Mouse (Mus musculus): ENCODE data around the gene Ubqln4.

- no peak for TF ChIP-seq USF2 (conservative IDR thresholded peaks at IDR 0.05; ENCODE audit: low read depth, low read length)
- no peak for TF ChIP-seq CTCF (conservative IDR thresholded peaks at IDR 0.05 in 1 of 2, IDR thresholded peaks at IDR 0.05 in 1 of 2; ENCODE audit: low read depth in 2 of 2, low read length in 2 of 2)
- no peak for TF ChIP-seq KAT2A (IDR thresholded peaks at IDR 0.05; ENCODE audit: insufficient replicate concordance, low read length)
- TF ChIP-seq NRF1 (IDR thresholded peaks at IDR 0.05; ENCODE audit: low read depth, low read length), result no peak
- no peak for TF ChIP-seq POLR2A (IDR thresholded peaks at IDR 0.05; ENCODE audit: low read depth, low read length)
- TF ChIP-seq EP300 (IDR thresholded peaks at IDR 0.05; ENCODE audit: low read length), result no peak
- TF ChIP-seq TCF12 (IDR thresholded peaks at IDR 0.05; ENCODE audit: low read depth, low read length), result no peak
- no peak for TF ChIP-seq E2F4 (IDR thresholded peaks at IDR 0.05; ENCODE audit: insufficient replicate concordance, low read depth, low read length)
- TF ChIP-seq ZNF384 (IDR thresholded peaks at IDR 0.05; ENCODE audit: low read depth, low read length), result no peak
- no peak for TF ChIP-seq JUND (conservative IDR thresholded peaks at IDR 0.05; ENCODE audit: low read depth, low read length)
- TF ChIP-seq RCOR1 (conservative IDR thresholded peaks at IDR 0.05; ENCODE audit: low read depth, low read length), result no peak
Observed at GRCm38 (mm10) chr3:88590246-88590645, 36.7 kb downstream of the Ubqln4 start.

Measured in CH12.LX (cell line).